Mouse (Mus musculus) liver, embryonic 16.5 days (tissue): ENCODE data around the gene Ipmk. TPM values are rescaled to one million over a fixed set of nuclear protein-coding genes. Genes with fewer than 3 reads are reported as not detected.
"Not testable (repeated sequence)": the region's sequence is repeated elsewhere in the genome, so short reads cannot be mapped to it uniquely, and the experiment has no call there.

Experiments
- ATAC-seq: fragments of 200-750 bp; cut with Nextera tagmentation; 2 replicates; pipeline ENCODE4 v1.8.0; 2017; ENCODE audit warnings: low read depth, mild to moderate bottlenecking, moderate number of reproducible peaks, moderate library complexity
- H3K27ac ChIP-seq: fragments of 300-500 bp; sonication (generic); 2 replicates; pipeline ENCODE4 v1.5.1; 2014; ENCODE audit warnings: mild to moderate bottlenecking, low read length
- H3K27me3 ChIP-seq: fragments of 300-500 bp; sonication (generic); 2 replicates; pipeline ENCODE4 v1.6.1; 2014; ENCODE audit warnings: low read depth, low read length, mixed read lengths; ENCODE audit not compliant: control insufficient read depth, insufficient read depth
- H3K36me3 ChIP-seq: fragments of 300-500 bp; sonication (generic); 2 replicates; pipeline ENCODE4 v1.6.1; 2014; ENCODE audit warnings: mild to moderate bottlenecking; ENCODE audit not compliant: control insufficient read depth, insufficient read depth
- H3K4me1 ChIP-seq: fragments of 300-500 bp; sonication (generic); 2 replicates; pipeline ENCODE4 v1.6.1; 2014; ENCODE audit warnings: low read depth, low read length, mixed read lengths; ENCODE audit not compliant: control insufficient read depth
- H3K4me2 ChIP-seq: fragments of 300-500 bp; sonication (generic); 2 replicates; pipeline ENCODE4 v1.6.1; 2014; ENCODE audit warnings: low read depth, low read length, mixed read lengths
- H3K4me3 ChIP-seq: fragments of 300-500 bp; sonication (generic); 2 replicates; pipeline ENCODE4 v1.5.1; 2014; ENCODE audit warnings: low read depth, mild to moderate bottlenecking, low read length
- H3K9ac ChIP-seq: fragments of 300-500 bp; sonication (generic); 2 replicates; pipeline ENCODE4 v1.6.1; 2014; ENCODE audit warnings: low read depth, low read length
- H3K9me3 ChIP-seq: fragments of 300-500 bp; sonication (generic); replicated peaks from 2 replicates; pipeline ENCODE4 v1.6.1; 2016; ENCODE audit warnings: low read length; ENCODE audit not compliant: control insufficient read depth
- WGBS: fragments of 180-500 bp; shearing (Covaris S2); extraction: QIAGEN DNeasy Blood & Tissue Kit; methylation state at CpG from one replicate; pipeline ENCODE4 v1.1.7; 2014; ENCODE audit not compliant: insufficient replicate concordance; 5-methylcytosine and 5-hydroxymethylcytosine counted together
- polyA plus RNA-seq: library from polyadenylated mRNA; unstranded; fragments of >200 nt; fragmentation: Nextera tagmentation; extraction: Ambion mirVana; gene quantifications from 2 replicates; pipeline ENCODE4 v1.2.1, GENCODE M21; 2015

Ipmk gene
- polyA plus RNA-seq, 1 experiment from 2014 or later, result 9.3 TPM

DNA sequence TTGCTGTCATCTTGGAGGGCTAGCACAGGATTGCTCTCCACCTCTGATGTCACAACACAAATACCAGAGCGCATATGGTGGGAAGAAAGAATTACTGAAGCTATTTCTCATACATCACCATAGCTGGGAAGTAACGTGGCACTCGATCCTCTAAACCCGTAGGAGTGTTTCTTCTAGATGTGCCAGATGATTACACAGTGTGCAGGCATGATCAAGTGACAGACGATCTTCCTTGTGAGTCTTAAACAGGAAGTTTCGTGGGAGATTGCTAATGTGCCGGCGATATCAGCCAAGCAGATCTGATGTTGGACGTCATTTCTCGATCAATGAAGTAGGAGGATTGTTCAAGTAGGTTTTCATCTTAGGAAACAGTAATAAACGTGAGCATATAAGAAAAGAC is 26.1 kb downstream of the Ipmk start:
- Histone ChIP-seq H3K4me3 (no peak overlapping the region), H3K9ac (no peak overlapping the region), H3K4me1 (peaks cover 4% of the 10 kb centered on the region), H3K9me3 (no peaks in the 10 kb centered on the region), H3K4me2 (no peak overlapping the region), H3K27ac (no peak overlapping the region), H3K36me3 (peaks cover 4% of the 10 kb centered on the region), H3K27me3 (no peaks in the 10 kb centered on the region)
- ATAC-seq, result no peak
- 66% methylated on average over 11 of the region's 11 CpGs for WGBS

DNA sequence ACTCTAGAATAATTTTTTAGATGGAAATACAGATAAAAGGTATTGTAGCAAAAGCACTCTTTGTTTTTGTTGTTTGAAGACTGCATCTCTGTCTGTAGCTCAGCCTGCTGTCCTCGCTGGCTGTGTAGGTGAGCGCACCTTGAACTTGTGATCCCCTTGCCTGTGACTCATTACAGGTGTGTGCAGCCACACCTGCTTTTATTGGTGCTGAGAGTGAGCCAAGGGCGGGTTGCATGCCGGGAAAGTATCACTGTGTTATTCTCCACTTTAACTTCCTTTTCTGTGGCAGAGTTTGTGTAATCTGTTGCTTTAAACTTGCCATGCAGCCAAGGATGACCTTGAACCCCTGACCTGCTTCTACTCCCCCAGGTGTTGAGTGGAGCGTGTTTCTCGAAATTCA is 28.5 kb downstream of the Ipmk start:
- Histone ChIP-seq H3K36me3 (peaks cover 5% of the 10 kb centered on the region), H3K27ac (no peak overlapping the region), H3K9me3 (no peaks in the 10 kb centered on the region), H3K4me3 (no peak overlapping the region), H3K9ac (no peak overlapping the region), H3K4me1 (no peaks in the 10 kb centered on the region), H3K4me2 (no peak overlapping the region), H3K27me3 (no peaks in the 10 kb centered on the region)
- ATAC-seq, result no peak
- WGBS, result 77% methylated on average over 6 of the region's 6 CpGs

DNA sequence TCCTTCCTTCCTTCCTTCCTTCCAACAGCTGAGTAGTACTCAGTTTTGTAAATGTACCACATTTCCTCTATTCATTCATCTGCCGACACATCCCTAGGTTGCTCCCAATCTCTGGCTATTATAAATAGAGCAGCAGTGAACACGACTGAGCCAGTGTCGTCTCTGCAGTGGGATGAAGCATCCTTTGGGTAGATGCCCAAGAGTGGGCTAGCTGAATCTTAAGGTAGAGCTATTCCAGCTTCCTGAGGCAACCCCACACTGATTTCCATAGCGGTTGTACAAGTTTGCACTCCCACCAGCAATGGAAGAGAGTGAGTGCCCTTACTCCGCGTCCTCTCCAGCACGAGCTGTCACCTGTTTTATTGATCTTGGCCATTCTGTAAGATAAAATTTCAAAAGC is 32.8 kb downstream of the Ipmk start:
- Histone ChIP-seq H3K4me3 (no peak overlapping the region), H3K27ac (no peak overlapping the region), H3K4me2 (no peak overlapping the region), H3K9ac (no peak overlapping the region), H3K9me3 (no peaks in the 10 kb centered on the region), H3K4me1 (no peaks in the 10 kb centered on the region), H3K36me3 (peaks cover 10% of the 10 kb centered on the region), H3K27me3 (no peaks in the 10 kb centered on the region)
- 83% methylated on average over 7 of the region's 7 CpGs for WGBS
- no peak for ATAC-seq

DNA sequence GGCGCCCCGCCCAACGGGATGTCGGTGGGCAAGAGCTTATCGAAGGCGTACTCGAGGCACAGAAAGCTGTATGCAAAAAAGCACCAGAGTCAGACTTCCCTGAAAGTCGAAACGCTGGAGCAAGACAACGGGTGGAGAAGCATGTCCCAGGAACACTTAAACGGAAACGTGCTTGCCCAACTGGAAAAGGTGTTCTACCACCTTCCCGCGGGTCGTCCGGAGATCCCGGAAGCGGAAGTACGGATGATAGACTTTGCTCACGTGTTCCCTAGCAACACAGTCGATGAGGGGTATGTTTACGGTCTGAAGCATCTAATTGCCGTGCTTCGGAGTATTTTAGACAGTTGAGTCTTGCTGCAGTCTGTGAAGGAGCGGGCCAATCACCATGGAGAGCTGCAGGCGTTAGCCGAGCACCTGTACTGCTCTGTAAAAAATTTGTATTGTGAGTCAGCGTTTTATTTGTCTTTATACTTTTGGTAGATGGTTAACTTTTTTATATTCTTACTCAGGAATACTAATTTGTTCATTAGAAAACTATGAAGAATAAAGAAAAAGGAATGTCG is 34.0 kb downstream of the Ipmk start:
- H3K4me1 ChIP-seq, result no peaks in the 10 kb centered on the region
- no peak overlapping the region for H3K27ac ChIP-seq
- H3K27me3 ChIP-seq, result no peaks in the 10 kb centered on the region
- H3K4me3 ChIP-seq, result no peak overlapping the region
- no peak overlapping the region for H3K9ac ChIP-seq
- no peaks in the 10 kb centered on the region for H3K9me3 ChIP-seq
- peaks cover 10% of the 10 kb centered on the region for H3K36me3 ChIP-seq
- WGBS, result 85% methylated on average over 29 of the region's 29 CpGs
- H3K4me2 ChIP-seq, result no peak overlapping the region
- no peak for ATAC-seq

DNA sequence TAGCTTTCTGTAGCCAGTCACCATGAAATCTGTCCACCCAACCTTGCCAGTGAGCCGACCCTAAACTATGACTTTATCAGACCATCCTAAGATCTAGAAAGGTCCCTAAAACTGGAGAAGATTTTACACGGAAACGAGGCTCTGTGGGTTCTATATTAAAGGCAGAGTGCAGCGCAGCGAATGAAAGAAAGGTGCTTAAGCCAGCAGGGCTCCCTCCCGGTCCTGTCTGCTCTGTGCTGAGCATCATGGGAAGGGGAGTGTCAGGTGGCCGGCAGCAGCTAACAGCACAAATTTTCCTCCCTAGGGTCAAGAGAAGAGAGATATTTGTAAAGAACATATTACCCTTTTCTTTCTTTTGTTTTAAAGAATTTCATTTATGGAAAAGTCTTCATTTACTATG is 34.5 kb downstream of the Ipmk start:
- 77% methylated on average over 7 of the region's 7 CpGs for WGBS
- Histone ChIP-seq H3K27me3 (no peaks in the 10 kb centered on the region), H3K9ac (no peak overlapping the region), H3K4me3 (no peak overlapping the region), H3K9me3 (no peaks in the 10 kb centered on the region), H3K36me3 (peaks cover 10% of the 10 kb centered on the region), H3K27ac (no peak overlapping the region), H3K4me1 (no peaks in the 10 kb centered on the region), H3K4me2 (no peak overlapping the region)
- ATAC-seq, result no peak

DNA sequence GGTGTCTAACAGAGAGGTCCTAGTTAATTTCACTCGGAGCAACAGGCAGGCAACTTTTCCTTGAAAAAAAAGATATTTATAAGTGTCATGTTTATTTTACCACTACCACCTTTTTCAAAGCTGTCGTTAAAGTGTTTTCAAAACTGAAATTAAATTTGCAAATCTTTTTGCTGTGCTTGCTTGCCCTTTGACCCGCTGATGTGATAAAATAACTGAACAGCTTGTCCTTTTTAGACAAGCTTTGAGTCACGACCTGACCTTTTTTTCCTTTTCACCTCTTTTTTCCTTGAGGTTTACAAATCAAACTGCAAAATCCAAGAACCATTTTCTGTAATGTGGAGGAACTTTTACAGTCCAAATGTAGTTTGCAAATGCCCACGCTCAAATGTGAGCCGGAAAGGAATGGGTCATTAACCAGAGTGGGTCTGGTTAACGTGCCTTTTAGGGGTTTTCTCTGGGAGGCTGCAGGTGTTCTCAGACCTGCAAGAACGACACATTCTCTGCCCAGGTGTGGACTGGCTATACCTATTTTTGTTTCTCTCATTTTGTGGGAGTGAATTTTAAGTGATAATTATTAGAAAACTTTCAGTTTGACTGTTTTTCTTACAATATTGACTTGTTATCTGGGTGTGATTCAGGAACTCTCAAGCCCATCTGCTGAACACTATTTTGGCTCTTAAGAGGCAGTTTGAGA is 35.4 kb downstream of the Ipmk start:
- Histone ChIP-seq H3K27me3 (no peaks in the 10 kb centered on the region), H3K9ac (no peak overlapping the region), H3K9me3 (no peaks in the 10 kb centered on the region), H3K4me2 (no peak overlapping the region), H3K27ac (no peak overlapping the region), H3K4me1 (no peaks in the 10 kb centered on the region), H3K36me3 (peaks cover 10% of the 10 kb centered on the region), H3K4me3 (no peak overlapping the region)
- 76% methylated on average over 8 of the region's 8 CpGs for WGBS
- no peak for ATAC-seq

DNA sequence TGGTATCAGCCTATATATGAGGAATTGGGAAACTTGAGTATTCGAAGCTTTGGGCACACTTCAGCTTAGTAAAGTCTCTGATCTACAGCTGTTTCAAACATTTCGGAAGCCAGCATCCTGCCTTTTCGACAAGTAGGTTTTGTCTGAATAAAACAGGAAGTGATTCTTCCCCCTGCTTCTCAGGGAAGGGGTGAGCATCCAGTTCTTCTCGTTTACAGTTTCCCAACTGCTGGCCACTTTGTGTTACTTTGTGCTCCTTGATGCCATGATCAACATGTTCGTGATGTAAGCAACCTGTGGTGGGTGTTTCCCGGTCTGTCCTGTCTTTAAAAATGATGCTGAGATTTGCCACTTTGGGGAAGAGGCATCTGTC is 36.0 kb downstream of the Ipmk start:
- H3K9me3 ChIP-seq, H3K4me2 ChIP-seq, H3K27ac ChIP-seq, ATAC-seq, H3K36me3 ChIP-seq, H3K9ac ChIP-seq, H3K27me3 ChIP-seq, H3K4me3 ChIP-seq, H3K4me1 ChIP-seq: not testable (repeated sequence)
- 60% methylated on average over 6 of the region's 6 CpGs for WGBS

DNA sequence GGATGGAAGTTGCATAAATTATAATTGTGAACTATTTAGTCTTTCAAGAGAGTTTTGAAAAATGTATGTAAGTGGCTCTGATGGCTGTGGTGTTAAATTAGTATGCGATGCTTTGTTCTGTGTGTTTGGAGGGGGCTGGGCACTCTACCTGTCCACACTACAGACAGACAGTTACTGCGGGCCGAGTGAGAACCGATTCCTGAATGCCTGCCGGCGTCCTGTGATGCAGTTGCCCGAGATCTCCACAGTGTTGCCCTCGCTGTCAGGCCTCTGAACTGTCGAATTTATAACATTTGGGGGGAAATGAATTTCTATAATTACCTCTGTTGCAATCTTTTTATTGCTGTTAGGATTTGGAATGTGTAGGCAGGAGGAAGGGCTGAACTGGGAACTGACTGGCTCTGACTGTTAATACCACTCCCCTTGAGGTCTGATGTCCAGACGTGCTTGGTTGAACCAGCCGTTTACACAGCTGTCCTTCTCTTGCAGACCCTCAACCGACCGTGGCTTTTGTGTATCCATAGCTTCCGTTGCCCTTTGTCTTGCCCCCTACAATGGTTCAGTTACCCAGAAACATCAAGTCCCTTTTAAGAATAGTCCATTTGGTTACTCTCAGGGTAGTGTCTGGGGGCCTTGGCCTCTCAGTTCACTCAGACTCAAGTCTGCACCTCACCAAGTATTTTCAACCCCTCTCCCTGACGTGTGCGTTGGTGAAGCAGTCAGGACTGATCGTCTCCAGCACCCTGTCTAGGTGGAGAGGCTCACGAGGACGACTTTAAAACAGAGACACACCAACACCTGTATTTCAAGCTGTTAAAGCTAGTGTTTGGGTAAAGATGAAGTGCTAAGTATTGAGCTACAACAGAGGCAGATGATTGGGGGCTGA is 36.8 kb downstream of the Ipmk start:
- peaks cover 5% of the 10 kb centered on the region; the same call in 1 of the 2 replicates for H3K36me3 ChIP-seq
- no peak overlapping the region for H3K4me3 ChIP-seq
- H3K4me2 ChIP-seq, result no peak overlapping the region
- WGBS, result 71% methylated on average over 19 of the region's 19 CpGs
- ATAC-seq, result no peak
- H3K9me3 ChIP-seq, result no peaks in the 10 kb centered on the region
- no peaks in the 10 kb centered on the region for H3K4me1 ChIP-seq
- no peaks in the 10 kb centered on the region for H3K27me3 ChIP-seq
- no peak overlapping the region for H3K9ac ChIP-seq
- H3K27ac ChIP-seq, result no peak overlapping the region

DNA sequence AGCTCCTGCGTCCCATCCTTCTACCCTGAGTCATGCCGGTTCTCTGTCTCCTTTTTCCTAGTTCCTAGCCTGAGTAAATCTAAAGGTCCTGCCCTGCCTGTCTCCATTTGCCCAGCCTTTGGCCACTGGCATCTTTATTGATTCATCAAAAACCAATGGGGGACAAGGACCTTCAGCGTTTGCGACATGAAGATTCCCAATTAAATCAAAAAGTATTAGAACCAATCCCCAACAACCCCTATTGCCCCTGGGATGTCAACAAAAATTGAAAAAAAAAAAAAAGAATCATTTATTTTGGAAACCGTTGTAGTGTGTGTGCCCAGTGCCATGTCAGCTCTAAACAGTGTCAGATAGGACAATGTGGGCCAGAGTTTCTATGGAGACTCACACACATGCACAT is 41.7 kb downstream of the Ipmk start:
- no peaks in the 10 kb centered on the region for H3K27me3 ChIP-seq
- no peak overlapping the region for H3K4me2 ChIP-seq
- no peak for ATAC-seq
- no peak overlapping the region for H3K27ac ChIP-seq
- H3K36me3 ChIP-seq, result no peaks in the 10 kb centered on the region
- H3K4me1 ChIP-seq, result no peaks in the 10 kb centered on the region
- no peaks in the 10 kb centered on the region for H3K9me3 ChIP-seq
- no peak overlapping the region for H3K4me3 ChIP-seq
- H3K9ac ChIP-seq, result no peak overlapping the region
- 81% methylated on average over 5 of the region's 5 CpGs for WGBS
